Mouse (Mus musculus): Measurements from ENCODE around the gene Mdh2. TPM values are rescaled to one million over a fixed set of nuclear protein-coding genes. Genes with fewer than 3 reads are reported as not detected.

The Mdh2 gene
- total and polyA plus RNA-seq, 2 experiments from 2014 or later, result 115 to 665 TPM

- H3K4me2 ChIP-seq (ENCODE audit: low read depth), result no peak overlapping the region
- H3K9ac ChIP-seq, result no peak overlapping the region
- no peak for TF ChIP-seq CTCF (IDR thresholded peaks at IDR 0.05; ENCODE audit: low read depth)
- ATAC-seq (no peak), DNase-seq (no peak)
- H3K4me3 ChIP-seq (ENCODE audit: low read depth, low read length), result no peak overlapping the region
- no peaks in the 10 kb centered on the region for H3K27me3 ChIP-seq (ENCODE audit: insufficient read depth, low read length)
- H3K36me3 ChIP-seq (ENCODE audit: insufficient read depth), result no peaks in the 10 kb centered on the region
- 68% methylated on average over 3 of the region's 3 CpGs for WGBS
- H3K27ac ChIP-seq (ENCODE audit: low read depth, low read length), result no peak overlapping the region
- H3K9me3 ChIP-seq (ENCODE audit: low read length), result no peaks in the 10 kb centered on the region
- no peaks in the 10 kb centered on the region for H3K4me1 ChIP-seq (ENCODE audit: insufficient read depth)
Measured at GRCm38 (mm10) chr5:135772519-135772918, 5.8 kb upstream of the Mdh2 start.

- Histone ChIP-seq H3K4me3 (ENCODE audit: low read depth, low read length) (no peak overlapping the region), H3K36me3 (ENCODE audit: insufficient read depth) (no peaks in the 10 kb centered on the region), H3K27me3 (ENCODE audit: insufficient read depth, low read length) (no peaks in the 10 kb centered on the region), H3K4me2 (ENCODE audit: low read depth) (no peak overlapping the region), H3K4me1 (ENCODE audit: insufficient read depth) (peaks cover 7% of the 10 kb centered on the region), H3K27ac (ENCODE audit: low read depth, low read length) (no peak overlapping the region), H3K9me3 (ENCODE audit: low read length) (no peaks in the 10 kb centered on the region), H3K9ac (no peak overlapping the region)
- DNase-seq (no peak), ATAC-seq (no peak)
- WGBS, result 79% methylated on average over 4 of the region's 4 CpGs
- TF ChIP-seq CTCF (IDR thresholded peaks at IDR 0.05; ENCODE audit: low read depth), result no peak
Measured at GRCm38 (mm10) chr5:135776546-135776945, 1.7 kb upstream of the Mdh2 start.

GRCm38 (mm10) chr5:135777796-135778470 is 347 bp upstream of the Mdh2 start, which contains the start of gene Styxl1:
Styxl1 (minus strand) TSS chr5:135778385.
- TF ChIP-seq CTCF (IDR thresholded peaks at IDR 0.05; ENCODE audit: low read depth), result no peak
- Histone ChIP-seq H3K27ac (ENCODE audit: low read depth, low read length) (peak within 1 kb of the TSS; percentile 93), H3K4me2 (ENCODE audit: low read depth) (peak within 1 kb of the TSS; percentile 94), H3K9me3 (ENCODE audit: low read length) (no peaks in the 10 kb centered on the region), H3K4me1 (ENCODE audit: insufficient read depth) (peaks cover 7% of the 10 kb centered on the region), H3K36me3 (ENCODE audit: insufficient read depth) (peaks cover 6% of the 10 kb centered on the region), H3K4me3 (ENCODE audit: low read depth, low read length) (peak within 1 kb of the TSS; percentile 91), H3K9ac (peak within 1 kb of the TSS; percentile 99), H3K27me3 (ENCODE audit: insufficient read depth, low read length) (no peaks in the 10 kb centered on the region)
- DNase-seq (peak; percentile 52), ATAC-seq (peak; percentile 32)
- 1% methylated on average over 45 of the region's 45 CpGs for WGBS

- 0 out of 2 replicates have a peak overlapping the region, but pooled peaks have one; percentile 99 for H3K9ac ChIP-seq
- H3K4me2 ChIP-seq (ENCODE audit: low read depth), result no peak overlapping the region
- peaks cover 7% of the 10 kb centered on the region for H3K4me1 ChIP-seq (ENCODE audit: insufficient read depth)
- no peaks in the 10 kb centered on the region for H3K9me3 ChIP-seq (ENCODE audit: low read length)
- 88% methylated on average over 8 of the region's 8 CpGs for WGBS
- no peaks in the 10 kb centered on the region for H3K27me3 ChIP-seq (ENCODE audit: insufficient read depth, low read length)
- DNase-seq (no peak), ATAC-seq (no peak)
- H3K27ac ChIP-seq (ENCODE audit: low read depth, low read length), result no peak overlapping the region
- H3K36me3 ChIP-seq (ENCODE audit: insufficient read depth), result peaks cover 30% of the 10 kb centered on the region
- H3K4me3 ChIP-seq (ENCODE audit: low read depth, low read length), result no peak overlapping the region
- TF ChIP-seq CTCF (IDR thresholded peaks at IDR 0.05; ENCODE audit: low read depth), result no peak
Measured at GRCm38 (mm10) chr5:135780331-135780730, 2.1 kb downstream of the Mdh2 start.

GRCm38 (mm10) chr5:135782901-135783300 is 4.6 kb downstream of the Mdh2 start:
- no peak overlapping the region for H3K4me2 ChIP-seq (ENCODE audit: low read depth)
- WGBS, result 95% methylated on average over 4 of the region's 4 CpGs
- H3K4me3 ChIP-seq (ENCODE audit: low read depth, low read length), result no peak overlapping the region
- TF ChIP-seq CTCF (IDR thresholded peaks at IDR 0.05; ENCODE audit: low read depth), result no peak
- H3K9ac ChIP-seq, result no peak overlapping the region
- DNase-seq (no peak), ATAC-seq (no peak)
- H3K9me3 ChIP-seq (ENCODE audit: low read length), result no peaks in the 10 kb centered on the region
- peaks cover 7% of the 10 kb centered on the region for H3K4me1 ChIP-seq (ENCODE audit: insufficient read depth)
- H3K36me3 ChIP-seq (ENCODE audit: insufficient read depth), result peaks cover 56% of the 10 kb centered on the region
- H3K27me3 ChIP-seq (ENCODE audit: insufficient read depth, low read length), result no peaks in the 10 kb centered on the region
- no peak overlapping the region for H3K27ac ChIP-seq (ENCODE audit: low read depth, low read length)

- Histone ChIP-seq H3K27ac (ENCODE audit: low read depth, low read length) (peak overlapping the region; percentile 58), H3K9me3 (ENCODE audit: low read length) (no peaks in the 10 kb centered on the region), H3K4me3 (ENCODE audit: low read depth, low read length) (0 out of 2 replicates have a peak overlapping the region, but pooled peaks have one; percentile 22)
Measured at GRCm38 (mm10) chr5:135793996-135794858, 15.9 kb downstream of the Mdh2 start.

GRCm38 (mm10) chr5:135794859-135795181 is 16.5 kb downstream of the Mdh2 start:
- WGBS, result 7% methylated on average over 5 of the region's 5 CpGs
- TF ChIP-seq CTCF (IDR thresholded peaks at IDR 0.05; ENCODE audit: low read depth), result no peak
- peak overlapping the region; percentile 58 for H3K27ac ChIP-seq (ENCODE audit: low read depth, low read length)
- DNase-seq (no peak), ATAC-seq (no peak)
- peak overlapping the region; percentile 33 for H3K4me2 ChIP-seq (ENCODE audit: low read depth)
- no peaks in the 10 kb centered on the region for H3K9me3 ChIP-seq (ENCODE audit: low read length)
- H3K4me1 ChIP-seq (ENCODE audit: insufficient read depth), result 0 out of 2 replicates have a peak, but pooled peaks cover 4% of the 10 kb centered on the region
- H3K9ac ChIP-seq, result peak overlapping the region; percentile 35; the same call in 1 of the 2 replicates
- no peak overlapping the region for H3K4me3 ChIP-seq (ENCODE audit: low read depth, low read length)
- peaks cover 18% of the 10 kb centered on the region for H3K36me3 ChIP-seq (ENCODE audit: insufficient read depth)
- H3K27me3 ChIP-seq (ENCODE audit: insufficient read depth, low read length), result no peaks in the 10 kb centered on the region

More at GRCm38 (mm10) chr5:135793996-135794858, 15.9 kb downstream of the Mdh2 start:
- Histone ChIP-seq H3K9ac (peak overlapping the region; percentile 35; the same call in 1 of the 2 replicates), H3K4me1 (ENCODE audit: insufficient read depth) (0 out of 2 replicates have a peak, but pooled peaks cover 4% of the 10 kb centered on the region), H3K27me3 (ENCODE audit: insufficient read depth, low read length) (no peaks in the 10 kb centered on the region), H3K36me3 (ENCODE audit: insufficient read depth) (peaks cover 23% of the 10 kb centered on the region), H3K4me2 (ENCODE audit: low read depth) (peak overlapping the region; percentile 33)
- 7% methylated on average over 20 of the region's 20 CpGs for WGBS
- ATAC-seq, result peak; percentile 94
- TF ChIP-seq CTCF (IDR thresholded peaks at IDR 0.05; ENCODE audit: low read depth), result peak; percentile 99
- DNase-seq, result peak; percentile 90

All from forebrain, postnatal 0 days (tissue).